Mouse (Mus musculus): ENCODE data around the gene 2200002J24Rik. TPM values are rescaled to one million over a fixed set of nuclear protein-coding genes. Genes with fewer than 3 reads are reported as not detected.

The 2200002J24Rik gene
- total and polyA plus RNA-seq, 2 experiments from 2014 or later: 1.5 to 6.4 TPM

DNA sequence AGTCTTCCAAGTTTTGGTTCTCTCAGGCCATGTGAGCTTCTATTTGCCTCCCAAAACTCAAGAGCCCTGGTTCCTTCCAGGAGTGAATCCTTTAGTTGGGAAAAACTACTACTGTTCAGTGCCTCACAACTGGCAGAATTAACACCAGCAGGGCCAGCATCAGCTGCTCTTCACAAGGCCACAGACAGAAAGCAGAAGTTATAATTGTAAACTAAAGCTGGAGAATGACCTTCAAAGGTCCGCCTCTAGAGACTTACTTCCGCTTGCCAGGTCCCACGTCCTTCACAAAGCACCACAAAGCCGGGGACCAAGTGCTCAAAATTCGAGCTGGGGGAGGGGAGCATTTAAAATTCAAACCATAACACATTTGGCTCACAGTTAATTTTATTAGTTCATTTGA, 625 bp upstream of the 2200002J24Rik start:
- Histone ChIP-seq H3K9me3 (replicated peaks; ENCODE audit: control insufficient read depth, low read length) (no peaks in the 10 kb centered on the region), H3K27me3 (ENCODE audit: control insufficient read depth, insufficient read depth, low read length) (no peaks in the 10 kb centered on the region), H3K4me2 (ENCODE audit: low read depth, low read length) (no peak overlapping the region), H3K4me1 (ENCODE audit: control insufficient read depth, insufficient read depth) (0 out of 2 replicates have a peak, but pooled peaks cover 3% of the 10 kb centered on the region), H3K4me3 (ENCODE audit: low read depth, low read length) (no peak overlapping the region), H3K27ac (ENCODE audit: low read depth) (0 out of 2 replicates have a peak overlapping the region, but pooled peaks have one; percentile 6), H3K9ac (replicated peaks; ENCODE audit: low read depth, low read length) (no peak overlapping the region), H3K36me3 (replicated peaks; ENCODE audit: control insufficient read depth, insufficient read depth, low read length) (no peaks in the 10 kb centered on the region)
- ATAC-seq (ENCODE audit: insufficient read depth, low read depth) (no peak), DNase-seq (ENCODE audit: low spot score) (peak; percentile 30)
- TF ChIP-seq EP300 (IDR thresholded peaks at IDR 0.05; ENCODE audit: low read depth): no peak
- WGBS: 48% methylated on average over 5 of the region's 5 CpGs

DNA sequence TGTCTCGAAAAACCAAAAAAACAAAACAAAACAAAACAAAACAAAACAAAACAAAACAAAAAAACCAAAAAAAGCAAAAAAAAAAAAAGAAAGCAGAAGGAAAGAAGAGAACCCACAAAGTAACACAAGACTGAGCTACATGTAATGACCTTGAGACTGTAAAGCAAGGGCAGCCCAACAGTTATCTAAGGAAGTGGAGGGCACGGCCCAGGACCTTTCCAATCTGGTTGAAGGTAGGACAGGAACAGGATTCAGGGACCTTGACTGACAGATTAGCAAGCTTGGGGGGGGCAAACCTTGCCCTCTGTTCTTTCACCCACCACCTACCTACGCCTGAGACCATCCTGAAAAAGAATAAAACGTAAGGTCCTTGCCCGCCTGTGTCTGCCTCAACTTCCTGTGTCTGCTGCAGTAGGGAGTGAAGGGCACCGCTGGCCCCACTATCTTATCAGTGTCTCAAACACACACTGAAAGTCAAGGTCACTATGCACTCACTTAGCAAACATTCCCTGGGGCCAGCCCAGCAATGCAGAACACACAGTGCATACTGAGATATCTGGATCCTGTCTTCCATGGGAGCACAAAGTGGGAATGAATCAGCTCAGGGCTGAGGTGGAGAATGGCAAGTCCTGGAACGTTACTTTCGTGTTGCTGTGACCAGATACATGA, 7.6 kb downstream of the 2200002J24Rik start:
- H3K4me3 ChIP-seq (ENCODE audit: low read depth, low read length): no peak overlapping the region
- ATAC-seq (ENCODE audit: insufficient read depth, low read depth): peak; percentile 92
- H3K9me3 ChIP-seq (replicated peaks; ENCODE audit: control insufficient read depth, low read length): no peaks in the 10 kb centered on the region
- WGBS: 29% methylated on average over 8 of the region's 8 CpGs
- peak overlapping the region; percentile 74 for H3K27ac ChIP-seq (ENCODE audit: low read depth)
- no peak for TF ChIP-seq CTCF (IDR thresholded peaks at IDR 0.05; ENCODE audit: low read depth)
- TF ChIP-seq EP300 (IDR thresholded peaks at IDR 0.05; ENCODE audit: low read depth): no peak; the same call in 1 of the 2 replicates
- H3K4me1 ChIP-seq (ENCODE audit: control insufficient read depth, insufficient read depth): 0 out of 2 replicates have a peak, but pooled peaks cover 10% of the 10 kb centered on the region
- no peak overlapping the region for H3K9ac ChIP-seq (replicated peaks; ENCODE audit: low read depth, low read length)
- no peaks in the 10 kb centered on the region for H3K36me3 ChIP-seq (replicated peaks; ENCODE audit: control insufficient read depth, insufficient read depth, low read length)
- H3K27me3 ChIP-seq (ENCODE audit: control insufficient read depth, insufficient read depth, low read length): no peaks in the 10 kb centered on the region
- no peak overlapping the region for H3K4me2 ChIP-seq (ENCODE audit: low read depth, low read length)
- DNase-seq (ENCODE audit: low spot score): peak; percentile 70

DNA sequence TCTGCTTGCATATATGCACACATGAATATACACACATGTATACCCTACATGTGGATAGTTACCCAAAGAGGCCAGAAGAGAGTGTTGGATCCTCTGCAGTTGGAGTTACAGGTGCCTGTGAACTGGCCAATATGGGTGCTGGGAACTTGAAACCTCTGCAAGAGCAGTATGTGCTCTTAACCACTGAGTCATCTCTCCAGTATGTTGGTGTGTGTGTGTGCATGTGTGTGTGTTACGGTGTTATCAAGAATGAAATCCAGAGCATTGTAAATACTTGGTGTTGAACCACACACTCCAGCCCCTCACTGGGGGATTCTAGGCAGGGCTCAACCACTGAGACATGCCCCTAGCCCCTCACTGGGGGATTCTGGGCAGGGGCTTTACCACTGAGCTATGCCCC, 8.7 kb downstream of the 2200002J24Rik start:
- Histone ChIP-seq H3K9me3 (replicated peaks; ENCODE audit: control insufficient read depth, low read length) (no peaks in the 10 kb centered on the region), H3K4me2 (ENCODE audit: low read depth, low read length) (no peak overlapping the region), H3K27ac (ENCODE audit: low read depth) (no peak overlapping the region), H3K9ac (replicated peaks; ENCODE audit: low read depth, low read length) (no peak overlapping the region), H3K4me1 (ENCODE audit: control insufficient read depth, insufficient read depth) (0 out of 2 replicates have a peak, but pooled peaks cover 10% of the 10 kb centered on the region), H3K27me3 (ENCODE audit: control insufficient read depth, insufficient read depth, low read length) (no peaks in the 10 kb centered on the region), H3K36me3 (replicated peaks; ENCODE audit: control insufficient read depth, insufficient read depth, low read length) (no peaks in the 10 kb centered on the region), H3K4me3 (ENCODE audit: low read depth, low read length) (no peak overlapping the region)
- ATAC-seq (ENCODE audit: insufficient read depth, low read depth) (no peak), DNase-seq (ENCODE audit: low spot score) (no peak)
- no peak for TF ChIP-seq EP300 (IDR thresholded peaks at IDR 0.05; ENCODE audit: low read depth)
- TF ChIP-seq CTCF (IDR thresholded peaks at IDR 0.05; ENCODE audit: low read depth): no peak
- WGBS: 73% methylated on average over 1 of the region's 1 CpGs

- Histone ChIP-seq H3K27me3 (ENCODE audit: control insufficient read depth, insufficient read depth, low read length) (peaks cover 5% of the 10 kb centered on the region), H3K9me3 (replicated peaks; ENCODE audit: control insufficient read depth, low read length) (no peaks in the 10 kb centered on the region), H3K4me1 (ENCODE audit: control insufficient read depth, insufficient read depth) (peaks cover 11% of the 10 kb centered on the region), H3K36me3 (replicated peaks; ENCODE audit: control insufficient read depth, insufficient read depth, low read length) (no peaks in the 10 kb centered on the region), H3K9ac (replicated peaks; ENCODE audit: low read depth, low read length) (no peak within 1 kb of the TSS), H3K4me3 (ENCODE audit: low read depth, low read length) (no peak within 1 kb of the TSS), H3K27ac (ENCODE audit: low read depth) (no peak within 1 kb of the TSS), H3K4me2 (ENCODE audit: low read depth, low read length) (no peak within 1 kb of the TSS)
- 77% methylated on average over 3 of the region's 3 CpGs for WGBS
- TF ChIP-seq EP300 (IDR thresholded peaks at IDR 0.05; ENCODE audit: low read depth) (no peak), CTCF (IDR thresholded peaks at IDR 0.05; ENCODE audit: low read depth) (no peak)
- no peak for ATAC-seq (ENCODE audit: insufficient read depth, low read depth)
- no peak for DNase-seq (ENCODE audit: low spot score)
Measured at GRCm38 (mm10) chr7:30711942-30712341, 13.2 kb downstream of the 2200002J24Rik start, which contains the start of gene Atp4a. Gene Atp4a, plus strand, starts transcription at chr7:30712209.

- WGBS: 4% methylated on average over 43 of the region's 43 CpGs
- Histone ChIP-seq H3K4me2 (ENCODE audit: low read depth, low read length) (peak overlapping the region; percentile 44), H3K4me3 (ENCODE audit: low read depth, low read length) (peak overlapping the region; percentile 1), H3K9me3 (replicated peaks; ENCODE audit: control insufficient read depth, low read length) (no peaks in the 10 kb centered on the region), H3K9ac (replicated peaks; ENCODE audit: low read depth, low read length) (no peak overlapping the region), H3K27me3 (ENCODE audit: control insufficient read depth, insufficient read depth, low read length) (peaks cover 14% of the 10 kb centered on the region), H3K27ac (ENCODE audit: low read depth) (no peak overlapping the region), H3K36me3 (replicated peaks; ENCODE audit: control insufficient read depth, insufficient read depth, low read length) (no peaks in the 10 kb centered on the region), H3K4me1 (ENCODE audit: control insufficient read depth, insufficient read depth) (peaks cover 8% of the 10 kb centered on the region)
- ATAC-seq (ENCODE audit: insufficient read depth, low read depth): peak; percentile 81
- peak; percentile 21 for DNase-seq (ENCODE audit: low spot score)
- TF ChIP-seq CTCF (IDR thresholded peaks at IDR 0.05; ENCODE audit: low read depth): no peak
- TF ChIP-seq EP300 (IDR thresholded peaks at IDR 0.05; ENCODE audit: low read depth): no peak
Measured at GRCm38 (mm10) chr7:30717006-30717715, 18.4 kb downstream of the 2200002J24Rik start.

All from heart, postnatal 0 days (tissue).